Mouse (Mus musculus) B cell, adult 2 months (primary cell): ENCODE results near the gene Ckmt2.
A peak's percentile ranks its signal among the peaks of the same experiment; 100 is the strongest.

Source experiments
- DNase-seq, 2 experiments: peaks; one replicate each; pipeline ENCODE4 v3.0.0; 2022

The Ckmt2 gene

DNA sequence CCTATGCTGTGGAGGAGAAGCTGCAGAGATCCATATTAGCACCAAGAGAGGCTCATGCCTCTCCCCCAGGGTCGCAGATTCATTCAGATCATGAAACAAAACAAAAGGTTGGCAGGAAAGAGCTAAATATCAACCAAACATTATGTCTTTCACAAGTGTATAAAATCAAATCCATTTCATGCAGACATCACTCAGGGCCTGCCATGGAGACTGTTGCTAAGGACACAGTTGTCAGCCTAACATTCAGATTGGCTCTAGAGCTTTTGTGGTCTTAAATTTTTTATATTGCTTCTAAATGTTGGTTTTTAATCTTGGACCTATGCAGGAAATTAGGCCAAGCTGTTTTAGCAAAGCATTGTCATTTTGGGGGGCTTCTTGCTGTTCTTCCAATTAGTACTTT is 8.1 kb downstream of the Ckmt2 start:
- no peak for DNase-seq

DNA sequence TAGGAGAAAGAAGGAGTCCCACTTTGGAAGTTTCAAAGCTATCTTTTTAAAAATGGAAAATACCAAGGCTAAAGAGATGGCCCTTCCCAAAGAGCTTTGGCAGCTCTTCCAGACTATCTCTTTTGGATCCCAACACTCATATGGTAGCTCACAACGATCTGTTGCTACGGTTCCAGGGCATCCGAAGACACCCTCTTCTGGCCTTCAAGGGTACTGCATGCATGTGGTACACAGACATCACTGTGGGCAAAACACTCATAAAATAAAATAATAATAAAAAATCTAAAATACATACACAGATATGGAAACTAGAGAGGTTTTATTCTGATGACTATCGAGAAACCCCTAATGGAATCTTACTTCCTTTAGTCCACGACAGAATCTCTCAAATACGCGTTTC is 17.9 kb downstream of the Ckmt2 start:
- peak; percentile 35 to 45 for DNase-seq

DNA sequence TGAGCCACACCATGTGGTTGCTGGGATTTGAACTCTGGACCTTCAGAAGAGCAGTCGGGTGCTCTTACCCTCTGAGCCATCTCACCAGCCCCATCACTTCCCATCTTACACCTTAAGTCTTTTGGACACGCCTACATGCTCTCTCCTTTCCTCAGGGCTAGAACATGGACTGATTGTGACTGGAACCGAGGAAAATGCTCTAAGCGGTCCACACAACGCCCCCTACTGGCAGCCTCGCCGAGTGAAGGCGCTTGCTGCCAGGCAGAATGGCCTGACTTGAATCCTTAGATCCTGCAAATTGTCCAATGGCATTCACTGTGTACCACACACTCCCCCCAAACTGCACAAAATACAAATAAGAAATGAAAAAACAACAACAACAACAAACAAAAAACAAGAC is 19.3 kb downstream of the Ckmt2 start:
- no peak for DNase-seq

- DNase-seq: no peak
Measured at GRCm38 (mm10) chr13:91854412-91854811, 22.3 kb downstream of the Ckmt2 start.

- no peak for DNase-seq
Measured at GRCm38 (mm10) chr13:91827876-91828275, 48.8 kb downstream of the Ckmt2 start.

- no peak for DNase-seq
Measured at GRCm38 (mm10) chr13:91826066-91826465, 50.6 kb downstream of the Ckmt2 start.

DNA sequence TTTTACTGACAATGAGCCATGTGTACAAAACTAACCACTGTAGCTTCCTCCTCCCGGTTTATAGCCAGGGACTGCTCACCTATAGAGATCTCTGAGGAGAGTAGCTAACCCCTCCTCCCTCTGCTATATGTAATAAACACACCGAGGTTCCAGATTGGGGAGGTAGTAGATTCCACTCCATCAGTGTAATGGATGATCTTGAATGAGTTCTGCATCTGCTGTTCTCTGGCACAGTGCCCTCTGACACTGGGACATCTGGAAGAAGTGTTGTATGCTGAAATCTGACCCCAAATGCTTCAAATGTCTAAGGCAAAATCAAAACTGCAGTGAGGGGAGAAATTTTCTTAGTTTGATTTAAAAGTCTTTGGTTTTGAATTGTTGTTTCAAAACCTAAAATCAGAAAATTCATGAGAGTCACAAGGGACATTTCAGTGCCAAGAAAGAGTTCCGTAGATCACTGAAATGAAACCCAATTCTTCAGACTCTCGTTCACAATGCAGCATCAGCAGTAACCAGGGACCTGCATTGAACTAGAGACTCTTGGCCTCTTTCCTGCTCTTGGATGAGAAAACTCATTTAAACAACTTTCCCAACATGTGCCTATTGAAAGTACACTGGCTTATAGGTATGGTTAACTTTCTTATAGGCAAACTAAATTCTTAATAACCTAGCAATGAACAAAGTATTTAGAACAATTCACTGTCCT is 51.7 kb downstream of the Ckmt2 start:
- no peak for DNase-seq

- DNase-seq: no peak
Measured at GRCm38 (mm10) chr13:91823735-91824134, 53.0 kb downstream of the Ckmt2 start.

DNA sequence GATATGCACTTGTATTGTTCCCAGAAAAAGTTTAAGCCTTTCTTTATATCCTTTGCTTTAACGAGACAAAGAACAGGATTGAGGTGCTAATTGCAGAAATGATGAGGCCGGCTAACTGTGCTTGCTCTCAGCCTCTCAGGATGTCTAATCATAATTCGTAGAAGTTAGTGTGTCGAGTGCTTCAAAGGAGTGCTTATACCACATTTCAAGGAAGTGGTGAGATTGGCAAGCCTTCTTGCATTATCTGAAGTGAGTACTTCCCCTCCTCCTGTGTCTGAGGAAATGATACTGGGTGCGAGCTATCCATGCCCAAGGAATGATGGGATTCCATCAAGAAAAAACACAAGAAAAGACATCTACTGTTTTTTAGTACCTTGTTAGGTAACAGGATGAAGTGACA is 62.0 kb downstream of the Ckmt2 start:
- no peak for DNase-seq

DNA sequence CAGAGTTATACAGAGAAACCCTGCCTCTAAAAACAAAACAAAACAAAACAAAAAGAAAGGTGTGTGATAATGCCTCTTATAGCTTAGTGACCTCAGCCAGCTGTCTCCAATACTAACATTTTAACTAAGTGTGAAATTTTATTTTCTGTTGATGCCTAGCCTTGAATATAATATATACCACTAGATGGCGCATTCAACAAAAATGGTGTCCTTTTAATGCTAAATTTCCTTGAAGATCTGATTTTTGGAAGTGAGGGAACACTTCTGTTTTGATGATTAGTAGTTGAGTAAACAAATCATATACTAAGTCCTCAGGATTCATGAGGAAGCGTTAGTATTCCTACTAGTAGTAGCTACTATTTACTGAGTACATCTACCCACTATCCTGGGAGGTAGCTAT is 67.2 kb downstream of the Ckmt2 start:
- DNase-seq: no peak

DNA sequence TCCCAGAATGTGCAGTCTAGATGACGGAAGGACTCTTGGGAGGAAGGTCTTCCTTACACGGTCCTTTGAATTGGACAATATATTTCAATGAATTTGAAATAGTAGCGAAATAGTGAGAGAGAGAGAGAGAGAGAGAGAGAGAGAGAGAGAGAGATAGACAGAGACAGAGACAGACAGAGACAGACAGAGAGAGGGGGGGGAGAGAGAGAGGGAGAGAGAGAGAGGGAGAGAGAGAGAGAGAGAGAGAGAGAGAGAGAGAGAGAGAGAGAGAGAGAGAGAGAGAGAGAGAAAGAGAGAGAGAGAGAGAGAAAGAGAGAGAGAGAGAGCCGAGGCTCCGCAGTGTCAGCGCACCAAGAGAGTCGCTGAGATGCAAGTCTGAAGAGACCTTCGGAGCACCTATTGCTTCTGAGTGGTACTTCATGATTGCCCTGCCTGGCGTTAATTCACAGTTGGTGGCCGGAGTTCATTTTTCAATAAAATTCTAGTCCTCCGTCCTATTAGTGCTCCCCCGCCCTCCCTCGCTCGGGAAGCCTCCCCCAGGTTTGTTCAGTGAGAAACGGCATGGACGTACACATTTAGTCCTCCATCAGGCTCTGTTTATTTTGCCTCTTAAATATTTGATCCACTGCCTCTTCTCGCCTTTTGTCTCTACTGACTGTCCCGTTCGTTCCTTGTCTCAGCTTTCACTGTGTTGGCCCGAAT is 68.7 kb downstream of the Ckmt2 start:
- peak; percentile 11 to 22 for DNase-seq

GRCm38 (mm10) chr13:91807155-91807839 is 69.4 kb downstream of the Ckmt2 start, which contains the start of gene Zcchc9:
TSS of gene Zcchc9 (minus strand) at chr13:91807705.
- peak; percentile 89 to 91 for DNase-seq
